Mouse (Mus musculus) ES-E14 (cell line): Measurements from ENCODE around the gene Rnase12.

Source experiments
- CHD2 ChIP-seq: IDR thresholded peaks from 2 replicates; pipeline ENCODE4 v1.6.1; 2014; ENCODE audit warnings: mild to moderate bottlenecking, low read depth, low read length, inconsistent platforms
- HCFC1 ChIP-seq: IDR thresholded peaks from 2 replicates; pipeline ENCODE4 v1.6.1; 2012; ENCODE audit warnings: low read length, inconsistent platforms, borderline replicate concordance; ENCODE audit not compliant: insufficient read depth
- MAFK ChIP-seq: IDR thresholded peaks from 2 replicates; pipeline ENCODE4 v1.6.1; 2014; ENCODE audit warnings: mild to moderate bottlenecking, low read depth, low read length, inconsistent platforms; ENCODE audit not compliant: insufficient read depth
- ZC3H11A ChIP-seq: IDR thresholded peaks from 2 replicates; pipeline ENCODE4 v1.6.1; 2012; ENCODE audit warnings: low read depth, mild to moderate bottlenecking, inconsistent platforms, low read length, borderline replicate concordance
- ZNF384 ChIP-seq: IDR thresholded peaks from 2 replicates; pipeline ENCODE4 v1.6.1; 2012; ENCODE audit warnings: low read depth, low read length, inconsistent platforms

DNA sequence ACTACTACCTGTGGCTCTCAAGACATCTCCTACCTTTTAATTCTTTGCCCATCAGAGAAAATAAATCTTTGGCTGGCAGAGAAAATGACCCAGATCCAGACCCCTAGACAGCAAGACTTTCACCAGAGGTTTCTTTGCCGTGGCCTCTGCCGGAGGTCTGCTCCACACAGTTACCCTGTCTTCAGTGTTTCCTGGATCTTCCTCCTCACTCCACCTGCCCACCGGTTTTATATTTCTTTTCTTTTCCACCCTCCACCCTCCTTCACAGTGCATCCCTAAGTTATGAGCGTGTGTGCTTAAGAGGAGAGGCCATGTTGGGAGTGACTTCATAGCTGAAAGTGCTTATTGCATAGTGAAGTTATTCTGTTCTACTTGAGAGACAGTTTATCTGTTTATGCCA, 34.0 kb downstream of the Rnase12 start:
- TF ChIP-seq CHD2 (no peak), ZNF384 (no peak), ZC3H11A (no peak), MAFK (no peak), HCFC1 (no peak)
